Mouse (Mus musculus): ENCODE measurements around the gene Ptprn.

Gene Ptprn

DNA sequence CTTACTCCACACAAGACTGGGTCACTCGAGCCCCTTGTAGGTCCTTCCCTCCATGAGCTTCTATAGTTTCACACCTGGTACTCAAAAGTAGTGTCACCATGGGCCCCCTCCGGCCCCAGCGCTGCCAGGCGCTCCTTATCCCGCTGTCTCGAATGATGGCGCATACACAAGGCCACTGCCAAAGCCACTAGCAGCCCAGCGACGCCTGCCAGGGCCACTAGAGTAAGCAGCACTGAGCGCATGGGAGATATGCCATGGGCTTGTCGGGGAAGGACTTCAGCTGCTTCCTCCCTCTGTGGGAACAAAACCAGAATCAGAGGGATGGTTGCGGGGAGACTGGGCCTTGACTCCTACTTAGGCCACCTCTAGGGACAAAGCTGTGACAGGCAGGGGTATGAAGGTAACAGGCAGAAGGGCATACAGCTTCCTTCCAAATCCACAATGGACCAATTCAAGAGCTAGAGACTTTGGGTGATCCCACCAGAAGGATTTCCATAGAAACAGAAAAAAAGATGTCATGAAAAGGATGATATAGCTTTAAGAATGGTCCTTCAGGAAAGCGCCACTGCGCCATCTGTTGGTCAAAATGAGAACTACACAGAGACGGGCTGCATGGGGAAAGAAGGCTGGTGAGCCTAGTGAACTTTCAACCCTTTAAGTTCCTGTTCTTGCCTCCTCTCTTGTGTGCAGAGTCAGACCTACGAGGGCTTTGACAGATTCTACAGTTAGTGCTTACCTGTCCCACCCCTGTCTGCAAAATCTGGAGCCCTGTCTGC is 10.3 kb downstream of the Ptprn start:
- in situ Hi-C loops (cut with MboI; ENCODE audit: unreplicated experiment in 2 of 2): loop anchor here (5.0 to 10.0 kb wide), 4 partner anchors 61 to 211 kb away; partner anchors contain the start of genes Abcb6 (in 2 of the 2) and Dnpep (in 2 of the 2)

GRCm38 (mm10) chr1:75253029-75253428 is 11.3 kb downstream of the Ptprn start:
- in situ Hi-C loops (cut with MboI; ENCODE audit: unreplicated experiment in 2 of 2): loop anchor here (5.0 to 10.0 kb wide), 4 partner anchors 62 to 212 kb away; partner anchors contain the start of genes Abcb6 (in 2 of the 2) and Dnpep (in 2 of the 2)

- in situ Hi-C loops (cut with MboI; ENCODE audit: unreplicated experiment in 2 of 2): loop anchor here (5.0 to 10.0 kb wide), 4 partner anchors 62 to 212 kb away; partner anchors contain the start of genes Abcb6 (in 2 of the 2) and Dnpep (in 2 of the 2)
These were observed 12.0 kb downstream of the Ptprn start for GRCm38 (mm10) chr1:75252308-75252707.

DNA sequence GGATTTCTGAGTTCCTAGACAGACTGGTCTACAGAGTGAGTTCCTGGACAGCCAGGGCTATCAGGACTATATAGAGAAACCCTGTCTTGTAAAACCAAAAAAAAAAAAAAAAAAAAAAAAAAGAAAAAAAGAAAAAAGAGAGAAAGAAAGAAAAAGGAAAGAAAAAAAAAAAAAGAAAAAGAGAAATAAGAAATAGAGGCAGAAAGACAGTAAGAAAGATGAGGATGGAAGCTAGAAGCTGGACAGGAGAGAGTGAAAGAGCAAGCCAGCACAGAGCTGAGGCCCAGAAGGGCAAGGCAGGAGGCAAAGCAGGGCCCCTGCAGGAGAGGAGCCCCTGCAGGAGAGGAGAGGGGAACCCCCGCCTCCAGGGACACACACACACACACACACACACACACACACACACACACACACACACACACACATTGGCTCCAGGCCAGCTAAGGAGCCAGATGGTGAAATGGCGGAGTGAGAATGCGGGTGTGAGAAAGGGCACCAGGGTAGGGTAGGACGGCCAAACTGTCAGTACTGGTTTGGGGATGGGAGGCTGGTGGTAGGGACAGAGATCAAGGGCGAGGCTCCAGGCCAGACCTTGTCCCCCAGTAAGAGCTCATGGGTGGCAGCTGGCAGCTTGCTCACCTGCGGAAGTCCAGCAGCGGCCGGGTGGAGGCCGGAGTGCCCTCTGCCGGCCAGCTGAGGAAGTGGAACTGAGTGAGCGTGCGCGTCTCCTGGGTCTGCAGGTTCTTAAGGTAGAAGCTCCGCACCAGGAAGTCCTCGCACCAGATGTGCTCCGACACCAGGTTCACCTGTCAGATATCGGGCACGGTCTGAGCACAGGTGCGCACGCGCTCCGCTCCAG is 13.0 kb downstream of the Ptprn start:
- in situ Hi-C loops (cut with MboI; ENCODE audit: unreplicated experiment in 2 of 2): loop anchor here (5.0 to 10.0 kb wide), 4 partner anchors 63 to 213 kb away; partner anchors contain the start of genes Abcb6 (in 2 of the 2) and Dnpep (in 2 of the 2)

DNA sequence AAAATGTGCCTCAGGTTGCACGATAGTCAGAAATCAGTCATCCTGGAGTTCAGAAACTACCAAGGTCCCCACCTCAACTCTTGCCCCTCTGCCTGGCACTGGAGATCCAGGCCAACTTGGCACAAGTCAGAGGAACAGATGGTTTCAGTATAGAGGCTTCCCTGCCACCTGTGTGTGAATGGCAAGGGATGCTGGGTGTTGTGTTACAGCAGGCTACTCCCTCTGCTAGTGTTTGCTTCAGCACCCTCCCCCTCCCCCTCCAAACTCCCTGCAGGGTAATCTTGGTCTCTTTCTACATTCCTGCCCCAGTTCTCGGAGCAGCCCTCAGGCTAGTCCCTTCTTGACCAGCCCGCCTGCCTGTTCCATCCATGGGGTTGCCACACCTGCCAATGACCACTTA is 13.8 kb downstream of the Ptprn start:
- in situ Hi-C loops (cut with MboI; ENCODE audit: unreplicated experiment in 2 of 2): loop anchor here (5.0 to 10.0 kb wide), 4 partner anchors 64 to 214 kb away; partner anchors contain the start of genes Abcb6 (in 2 of the 2) and Dnpep (in 2 of the 2)

DNA sequence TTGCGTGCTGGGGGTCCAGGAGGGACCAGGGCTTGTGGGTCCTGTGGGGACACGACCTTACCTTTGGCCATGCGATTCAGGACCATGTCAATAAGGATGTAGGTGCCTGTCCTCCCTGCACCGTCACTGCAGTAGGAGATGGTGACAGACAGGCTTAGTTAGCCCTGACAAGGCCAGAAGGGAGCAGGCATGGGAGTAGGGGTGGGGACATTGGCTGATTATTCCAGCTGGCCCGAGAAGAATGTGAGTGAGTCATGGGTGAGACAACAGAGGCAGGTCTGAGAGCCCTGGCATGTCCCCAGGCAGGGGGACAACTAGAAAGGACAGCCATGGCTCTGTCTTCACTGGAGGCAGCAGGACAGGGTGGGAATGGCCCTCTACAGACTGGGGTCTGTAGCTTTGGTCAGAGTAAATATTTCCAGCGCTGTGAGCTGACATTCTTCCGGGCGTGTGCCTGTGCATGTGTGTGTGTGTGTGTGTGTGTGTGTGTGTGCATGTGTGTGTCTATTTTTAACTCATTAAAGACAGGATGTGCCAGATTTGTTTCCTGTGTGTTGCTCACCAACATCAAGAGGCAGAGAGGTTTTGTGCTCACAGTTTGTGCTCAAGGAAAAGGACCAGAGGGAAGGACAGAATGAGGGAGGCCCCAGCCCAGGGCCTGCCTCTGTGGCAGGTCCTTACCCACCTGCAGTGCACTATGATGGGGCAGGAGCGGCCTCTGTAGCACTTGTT is 16.1 kb downstream of the Ptprn start:
- in situ Hi-C loops (cut with MboI; ENCODE audit: unreplicated experiment in 2 of 2): loop anchor here in 1 of 2 experiments (25.0 kb wide), 1 partner anchor 461 kb away; the partner anchor contains the start of gene Wnt10a

- in situ Hi-C loops (cut with MboI; ENCODE audit: unreplicated experiment in 2 of 2): loop anchor here in 1 of 2 experiments (25.0 kb wide), 1 partner anchor 460 kb away; the partner anchor contains the start of gene Wnt10a
These were observed 17.0 kb downstream of the Ptprn start for GRCm38 (mm10) chr1:75247071-75247930.

DNA sequence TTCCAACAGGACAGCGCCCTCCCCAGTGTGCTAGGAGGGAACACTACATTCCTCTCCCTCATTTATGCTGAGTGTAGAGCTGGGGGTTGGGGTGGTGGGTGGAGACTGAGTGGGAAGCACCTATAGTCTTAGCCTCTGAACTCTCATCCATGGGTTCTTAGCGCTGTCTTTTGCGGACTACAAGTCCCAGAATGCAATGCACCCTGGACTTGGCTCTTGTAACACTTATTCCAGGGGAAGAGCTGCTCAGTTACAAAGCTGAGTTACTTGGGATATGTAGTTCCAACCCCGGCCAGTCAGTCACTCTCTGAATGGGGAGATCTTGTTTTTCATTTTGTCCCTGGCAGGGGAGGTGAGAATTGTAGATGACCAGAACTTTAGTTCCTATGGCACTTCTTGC is 19.5 kb downstream of the Ptprn start:
- in situ Hi-C loops (cut with MboI; ENCODE audit: unreplicated experiment in 2 of 2): loop anchor here in 1 of 2 experiments (25.0 kb wide), 1 partner anchor 458 kb away; the partner anchor contains the start of gene Wnt10a

DNA sequence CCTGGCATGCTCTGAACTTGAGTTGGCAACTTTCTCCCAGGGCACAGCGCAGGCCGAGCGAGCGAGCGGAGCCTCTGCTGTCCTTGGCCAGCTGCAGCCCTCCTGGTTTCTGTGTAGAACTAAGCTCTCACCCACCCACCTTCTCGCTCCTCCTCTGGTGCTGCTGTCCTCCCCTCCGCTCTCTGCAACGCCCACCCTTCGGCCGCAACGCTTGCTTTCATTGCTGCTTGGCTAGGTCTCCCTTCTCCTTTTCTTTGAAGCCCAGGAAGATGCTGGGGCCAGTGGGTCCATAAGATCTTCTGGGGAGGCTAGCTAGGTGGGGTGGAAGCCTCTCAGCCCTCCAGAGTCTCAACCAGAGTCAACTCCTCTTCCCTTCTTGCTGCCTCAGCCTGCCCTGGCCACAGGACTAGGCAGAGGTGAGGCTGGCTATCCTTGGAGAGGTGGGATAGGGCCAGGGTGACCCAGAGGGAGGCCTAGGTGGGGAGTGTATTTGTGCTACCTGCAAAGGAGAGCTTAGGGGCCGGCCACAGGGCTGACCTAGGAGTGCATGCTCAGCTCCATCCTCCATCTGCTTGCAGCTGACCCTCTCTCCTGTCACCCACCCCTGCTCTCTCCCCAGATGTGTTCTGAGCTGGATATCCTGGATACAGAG is 20.0 kb downstream of the Ptprn start:
- in situ Hi-C loops (cut with MboI; ENCODE audit: unreplicated experiment in 2 of 2): loop anchor here in 1 of 2 experiments (25.0 kb wide), 1 partner anchor 457 kb away; the partner anchor contains the start of gene Wnt10a

DNA sequence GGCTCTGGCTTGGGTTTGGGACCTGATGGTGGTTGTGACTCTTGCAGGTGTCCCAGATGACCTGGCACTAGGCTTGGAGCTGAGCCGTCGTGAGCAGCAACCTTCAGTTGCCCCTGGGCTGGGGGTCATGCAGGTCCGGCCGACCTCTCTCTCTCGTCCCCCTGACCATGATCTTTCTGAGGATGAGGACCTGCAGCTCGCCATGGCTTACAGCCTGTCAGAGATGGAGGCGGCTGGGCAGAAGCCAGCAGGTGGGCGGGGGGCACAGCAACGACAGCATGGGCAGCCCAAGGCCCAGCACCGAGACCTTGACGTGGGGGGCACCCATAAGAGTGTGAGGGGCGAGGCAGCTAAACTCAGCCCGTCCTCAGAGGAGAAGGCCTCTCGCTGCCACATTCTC is 20.9 kb downstream of the Ptprn start:
- in situ Hi-C loops (cut with MboI; ENCODE audit: unreplicated experiment in 2 of 2): loop anchor here in 1 of 2 experiments (25.0 kb wide), 1 partner anchor 456 kb away; the partner anchor contains the start of gene Wnt10a

GRCm38 (mm10) chr1:75239591-75239990 is 24.7 kb downstream of the Ptprn start:
- in situ Hi-C loops (cut with MboI; ENCODE audit: unreplicated experiment in 2 of 2): loop anchor here in 1 of 2 experiments (25.0 kb wide), 1 partner anchor 452 kb away; the partner anchor contains the start of gene Wnt10a

GRCm38 (mm10) chr1:75236117-75237050 is 27.9 kb downstream of the Ptprn start, which contains the start of gene Dnajb2:
Dnajb2 (plus strand) TSS chr1:75236406.
- in situ Hi-C loops (cut with MboI; ENCODE audit: unreplicated experiment in 2 of 2): loop anchor here in 1 of 2 experiments (25.0 kb wide), 1 partner anchor 449 kb away; the partner anchor contains the start of gene Wnt10a

DNA sequence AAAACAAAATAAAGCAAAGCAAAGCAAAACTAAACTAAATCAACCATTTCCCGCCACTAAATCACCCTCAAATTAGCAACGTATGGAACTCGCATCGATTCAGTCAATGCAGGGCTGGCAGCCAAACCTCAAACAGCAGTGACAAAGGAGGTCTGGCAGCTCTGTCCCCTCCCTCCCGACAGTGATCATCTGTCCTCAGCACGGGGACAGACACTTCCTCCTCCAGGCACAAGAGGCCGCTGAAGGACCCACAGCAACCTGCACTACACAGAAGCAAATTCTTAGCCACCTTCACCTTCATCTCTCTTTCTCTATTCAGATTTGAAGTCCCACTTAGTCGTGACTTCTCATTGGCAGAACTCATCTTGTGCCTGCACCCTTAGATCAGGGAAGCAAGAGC is 29.7 kb downstream of the Ptprn start:
- in situ Hi-C loops (cut with MboI; ENCODE audit: unreplicated experiment in 2 of 2): loop anchor here in 1 of 2 experiments (25.0 kb wide), 1 partner anchor 447 kb away; the partner anchor contains the start of gene Wnt10a

DNA sequence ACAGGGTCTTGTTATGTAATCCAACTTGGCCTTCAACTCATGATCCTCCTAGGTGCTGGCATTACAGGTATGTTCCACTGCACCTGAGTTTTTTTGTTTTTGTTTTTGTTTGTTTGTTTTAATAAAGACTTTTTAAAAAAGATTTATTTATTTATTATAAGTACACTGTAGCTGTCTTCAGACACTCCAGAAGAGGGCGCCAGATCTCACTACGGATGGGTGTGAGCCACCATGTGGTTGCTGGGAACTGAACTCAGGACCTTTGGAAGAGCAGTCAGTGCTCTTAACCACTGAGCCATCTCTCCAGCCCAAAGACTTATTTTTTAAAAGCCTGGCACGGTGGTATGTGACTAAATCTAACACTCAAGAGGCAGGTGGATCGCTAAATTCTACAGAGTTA is 31.8 kb downstream of the Ptprn start:
- in situ Hi-C loops (cut with MboI; ENCODE audit: unreplicated experiment in 2 of 2): loop anchor here in 1 of 2 experiments (25.0 kb wide), 1 partner anchor 445 kb away; the partner anchor contains the start of gene Wnt10a

DNA sequence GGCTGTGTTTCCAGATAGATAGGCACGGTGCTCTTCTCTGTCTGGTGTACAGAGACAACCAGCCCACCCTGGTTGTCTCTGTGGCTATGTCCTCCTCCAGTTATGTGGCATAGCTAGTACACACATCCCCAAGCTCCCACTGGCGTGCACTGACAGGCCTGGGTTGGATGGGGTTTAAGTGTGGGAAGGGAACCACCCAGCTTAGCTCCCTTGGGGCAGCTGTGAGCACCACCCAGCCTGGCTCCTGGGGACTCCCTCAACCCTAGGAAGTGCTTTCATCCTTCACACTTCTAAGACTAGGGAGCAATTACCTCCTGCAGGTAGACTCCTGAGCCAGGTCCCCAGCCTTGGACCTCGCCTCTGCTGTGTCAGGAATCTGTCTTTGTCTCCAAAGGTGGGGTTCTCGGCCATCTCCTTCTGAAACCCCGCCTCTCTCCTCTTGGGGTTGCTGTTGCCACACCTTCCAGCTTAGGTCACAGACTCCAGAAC is 32.6 kb downstream of the Ptprn start, which contains the start of gene A630095N17Rik:
TSS of gene A630095N17Rik (minus strand) at position 439 of the 489 bp plus-strand sequence.
- in situ Hi-C loops (cut with MboI; ENCODE audit: unreplicated experiment in 2 of 2): loop anchor here in 1 of 2 experiments (25.0 kb wide), 1 partner anchor 444 kb away; the partner anchor contains the start of gene Wnt10a

DNA sequence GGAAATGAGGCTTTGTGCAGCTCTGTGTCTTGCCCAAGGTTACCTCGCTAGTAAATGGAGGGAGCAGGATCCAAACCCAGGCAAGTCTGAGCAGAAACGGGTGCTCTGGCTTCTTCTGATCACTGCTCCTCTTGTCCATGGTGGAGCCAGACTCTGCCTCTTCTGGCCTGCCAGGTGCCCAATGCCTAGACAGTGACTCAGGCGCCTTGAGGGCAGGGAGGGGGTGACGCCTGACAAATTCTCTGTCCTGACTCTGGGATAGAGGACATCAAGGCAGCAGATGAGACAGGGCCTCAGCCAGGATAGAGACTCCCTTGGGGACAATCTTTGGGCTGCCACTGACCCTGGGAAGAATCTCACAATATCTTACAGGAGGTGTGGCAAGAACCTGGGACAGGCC is 33.1 kb downstream of the Ptprn start:
- in situ Hi-C loops (cut with MboI; ENCODE audit: unreplicated experiment in 2 of 2): loop anchor here in 1 of 2 experiments (25.0 kb wide), 1 partner anchor 444 kb away; the partner anchor contains the start of gene Wnt10a
